Mouse (Mus musculus): Measurements from ENCODE around the gene B4galnt1. TPM values are rescaled to one million over a fixed set of nuclear protein-coding genes. Genes with fewer than 3 reads are reported as not detected.
"Not testable (repeated sequence)": the region's sequence is repeated elsewhere in the genome, so short reads cannot be mapped to it uniquely, and the experiment has no call there.

B4galnt1 gene
- polyA plus RNA-seq, 1 experiment from 2014 or later: 19.9 TPM

- 79% methylated on average over 3 of the region's 3 CpGs for WGBS
- ATAC-seq (ENCODE audit: insufficient read depth, low FRiP score, low TSS enrichment); H3K36me3 ChIP-seq (ENCODE audit: control insufficient read depth, insufficient read depth, low read length); H3K4me1 ChIP-seq (ENCODE audit: control insufficient read depth, insufficient read depth, low read length); H3K27ac ChIP-seq (ENCODE audit: low read depth, low read length); DNase-seq (ENCODE audit: low spot score); H3K4me3 ChIP-seq (ENCODE audit: low read depth, low read length); H3K9me3 ChIP-seq (ENCODE audit: control insufficient read depth, low read length); H3K4me2 ChIP-seq (ENCODE audit: low read depth); H3K27me3 ChIP-seq (ENCODE audit: control insufficient read depth, insufficient read depth, low read length); H3K9ac ChIP-seq (ENCODE audit: low read length): not testable (repeated sequence)
Measured at GRCm38 (mm10) chr10:127151233-127151632, 13.8 kb upstream of the B4galnt1 start.

DNA sequence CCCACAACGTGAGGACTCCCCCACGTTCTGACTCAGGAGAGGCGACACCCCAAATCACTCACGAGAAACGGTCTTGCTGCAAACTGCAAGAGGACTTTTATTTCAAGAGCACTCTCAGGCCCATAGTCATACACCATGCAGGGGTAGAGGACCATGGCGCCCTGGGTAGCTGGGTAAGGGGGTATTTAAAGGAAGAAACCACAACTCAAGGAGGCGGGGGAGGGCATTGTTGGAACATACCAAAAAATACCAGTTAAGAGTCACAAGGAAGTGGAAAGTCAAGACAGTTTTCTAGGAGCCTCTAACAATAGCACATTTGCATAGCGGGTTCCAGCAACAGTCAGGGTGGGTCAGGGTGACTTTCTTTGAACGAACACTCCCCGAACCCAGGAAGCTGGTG lies 12.5 kb upstream of the B4galnt1 start:
- 91% methylated on average over 10 of the region's 10 CpGs for WGBS
- H3K9me3 ChIP-seq (ENCODE audit: control insufficient read depth, low read length); DNase-seq (ENCODE audit: low spot score); H3K4me1 ChIP-seq (ENCODE audit: control insufficient read depth, insufficient read depth, low read length); H3K9ac ChIP-seq (ENCODE audit: low read length); H3K4me3 ChIP-seq (ENCODE audit: low read depth, low read length); H3K27ac ChIP-seq (ENCODE audit: low read depth, low read length); ATAC-seq (ENCODE audit: insufficient read depth, low FRiP score, low TSS enrichment); H3K36me3 ChIP-seq (ENCODE audit: control insufficient read depth, insufficient read depth, low read length); H3K27me3 ChIP-seq (ENCODE audit: control insufficient read depth, insufficient read depth, low read length); H3K4me2 ChIP-seq (ENCODE audit: low read depth): not testable (repeated sequence)

GRCm38 (mm10) chr10:127153323-127153722 lies 11.7 kb upstream of the B4galnt1 start:
- no peaks in the 10 kb centered on the region for H3K9me3 ChIP-seq (ENCODE audit: control insufficient read depth, low read length)
- no peaks in the 10 kb centered on the region for H3K4me1 ChIP-seq (ENCODE audit: control insufficient read depth, insufficient read depth, low read length)
- H3K36me3 ChIP-seq (ENCODE audit: control insufficient read depth, insufficient read depth, low read length): no peaks in the 10 kb centered on the region
- H3K4me3 ChIP-seq (ENCODE audit: low read depth, low read length): no peak overlapping the region
- no peak for DNase-seq (ENCODE audit: low spot score)
- H3K27me3 ChIP-seq (ENCODE audit: control insufficient read depth, insufficient read depth, low read length): no peaks in the 10 kb centered on the region
- no peak overlapping the region for H3K27ac ChIP-seq (ENCODE audit: low read depth, low read length)
- no peak overlapping the region for H3K9ac ChIP-seq (ENCODE audit: low read length)
- WGBS: 95% methylated on average over 7 of the region's 7 CpGs
- no peak overlapping the region for H3K4me2 ChIP-seq (ENCODE audit: low read depth)
- no peak for ATAC-seq (ENCODE audit: insufficient read depth, low FRiP score, low TSS enrichment)

DNA sequence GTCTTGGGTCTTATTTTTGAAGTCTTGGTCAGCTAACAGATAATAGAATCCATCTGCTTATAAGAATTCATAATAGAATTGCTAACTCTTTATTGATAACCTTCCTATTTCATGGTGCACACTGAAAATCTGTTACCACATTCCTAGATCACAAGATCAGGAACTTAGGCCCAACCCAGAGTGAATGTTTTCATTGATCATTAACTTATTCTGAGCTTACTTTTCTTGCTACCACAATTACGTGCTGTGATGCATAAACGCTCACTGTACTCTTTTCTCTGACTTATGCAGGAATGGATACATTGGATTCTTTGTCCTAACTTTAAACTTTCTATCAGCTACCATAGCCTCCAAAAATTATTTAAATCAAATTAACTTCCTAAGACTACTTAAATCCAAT lies 10.8 kb upstream of the B4galnt1 start:
- H3K4me3 ChIP-seq (ENCODE audit: low read depth, low read length): no peak overlapping the region
- no peak overlapping the region for H3K27ac ChIP-seq (ENCODE audit: low read depth, low read length)
- H3K9me3 ChIP-seq (ENCODE audit: control insufficient read depth, low read length): no peaks in the 10 kb centered on the region
- no peak for DNase-seq (ENCODE audit: low spot score)
- H3K4me1 ChIP-seq (ENCODE audit: control insufficient read depth, insufficient read depth, low read length): no peaks in the 10 kb centered on the region
- no peak overlapping the region for H3K4me2 ChIP-seq (ENCODE audit: low read depth)
- no peaks in the 10 kb centered on the region for H3K27me3 ChIP-seq (ENCODE audit: control insufficient read depth, insufficient read depth, low read length)
- WGBS: 97% methylated on average over 2 of the region's 2 CpGs
- no peaks in the 10 kb centered on the region for H3K36me3 ChIP-seq (ENCODE audit: control insufficient read depth, insufficient read depth, low read length)
- no peak for ATAC-seq (ENCODE audit: insufficient read depth, low FRiP score, low TSS enrichment)
- H3K9ac ChIP-seq (ENCODE audit: low read length): no peak overlapping the region

DNA sequence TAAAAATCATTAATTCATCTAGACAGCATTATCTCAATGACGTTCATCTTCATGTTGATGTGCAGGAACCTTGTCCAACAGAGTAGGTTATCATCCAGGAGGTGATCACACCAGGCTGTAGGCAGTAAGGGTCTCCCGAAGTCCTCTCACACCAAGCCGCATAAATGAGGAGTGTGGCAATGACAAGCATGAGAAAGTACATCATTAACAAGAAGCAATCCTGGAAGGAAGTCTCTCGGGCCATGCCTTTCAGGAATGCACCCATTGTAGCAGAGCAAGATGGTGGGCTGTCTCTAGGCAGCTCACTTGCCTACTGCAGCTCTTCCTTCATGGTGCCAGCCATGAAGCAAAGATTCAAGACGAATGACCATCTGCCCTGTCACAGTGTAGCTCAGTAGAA lies 10.4 kb upstream of the B4galnt1 start:
- Histone ChIP-seq H3K36me3 (ENCODE audit: control insufficient read depth, insufficient read depth, low read length) (no peaks in the 10 kb centered on the region), H3K4me1 (ENCODE audit: control insufficient read depth, insufficient read depth, low read length) (no peaks in the 10 kb centered on the region), H3K27ac (ENCODE audit: low read depth, low read length) (no peak overlapping the region), H3K9ac (ENCODE audit: low read length) (no peak overlapping the region), H3K27me3 (ENCODE audit: control insufficient read depth, insufficient read depth, low read length) (no peaks in the 10 kb centered on the region), H3K4me3 (ENCODE audit: low read depth, low read length) (no peak overlapping the region), H3K9me3 (ENCODE audit: control insufficient read depth, low read length) (no peaks in the 10 kb centered on the region), H3K4me2 (ENCODE audit: low read depth) (no peak overlapping the region)
- no peak for ATAC-seq (ENCODE audit: insufficient read depth, low FRiP score, low TSS enrichment)
- WGBS: 89% methylated on average over 5 of the region's 5 CpGs
- no peak for DNase-seq (ENCODE audit: low spot score)

DNA sequence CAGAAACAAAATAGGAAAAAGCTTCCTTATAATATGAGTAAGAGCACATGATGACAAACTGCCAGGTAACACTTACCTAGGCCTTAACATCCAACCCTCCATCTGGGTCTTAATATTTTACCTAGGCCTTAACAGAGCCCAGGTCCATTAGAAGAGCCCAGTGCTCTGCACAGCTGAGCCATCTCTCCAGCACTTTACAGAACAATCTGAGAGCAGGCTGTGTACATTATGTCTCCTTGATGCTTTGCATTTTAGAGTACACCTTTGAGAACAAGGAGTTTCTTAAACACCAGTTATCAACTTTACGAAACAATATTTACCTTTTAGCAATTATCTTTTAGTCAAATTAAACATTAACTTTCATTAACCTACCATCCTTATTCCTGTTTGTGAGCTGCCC lies 8.9 kb upstream of the B4galnt1 start:
- Histone ChIP-seq H3K4me3 (ENCODE audit: low read depth, low read length) (no peak overlapping the region), H3K4me1 (ENCODE audit: control insufficient read depth, insufficient read depth, low read length) (no peaks in the 10 kb centered on the region), H3K9ac (ENCODE audit: low read length) (no peak overlapping the region), H3K9me3 (ENCODE audit: control insufficient read depth, low read length) (no peaks in the 10 kb centered on the region), H3K27me3 (ENCODE audit: control insufficient read depth, insufficient read depth, low read length) (no peaks in the 10 kb centered on the region), H3K4me2 (ENCODE audit: low read depth) (no peak overlapping the region), H3K27ac (ENCODE audit: low read depth, low read length) (no peak overlapping the region), H3K36me3 (ENCODE audit: control insufficient read depth, insufficient read depth, low read length) (no peaks in the 10 kb centered on the region)
- WGBS: 91% methylated on average over 1 of the region's 1 CpGs
- no peak for ATAC-seq (ENCODE audit: insufficient read depth, low FRiP score, low TSS enrichment)
- DNase-seq (ENCODE audit: low spot score): no peak

- no peak overlapping the region for H3K9ac ChIP-seq (ENCODE audit: low read length)
- H3K4me2 ChIP-seq (ENCODE audit: low read depth): no peak overlapping the region
- ATAC-seq (ENCODE audit: insufficient read depth, low FRiP score, low TSS enrichment) (no peak), DNase-seq (ENCODE audit: low spot score) (no peak)
- no peak overlapping the region for H3K4me3 ChIP-seq (ENCODE audit: low read depth, low read length)
- no peaks in the 10 kb centered on the region for H3K4me1 ChIP-seq (ENCODE audit: control insufficient read depth, insufficient read depth, low read length)
- no peaks in the 10 kb centered on the region for H3K27me3 ChIP-seq (ENCODE audit: control insufficient read depth, insufficient read depth, low read length)
- no peak overlapping the region for H3K27ac ChIP-seq (ENCODE audit: low read depth, low read length)
- WGBS: 67% methylated on average over 1 of the region's 1 CpGs
- no peaks in the 10 kb centered on the region for H3K9me3 ChIP-seq (ENCODE audit: control insufficient read depth, low read length)
- no peaks in the 10 kb centered on the region for H3K36me3 ChIP-seq (ENCODE audit: control insufficient read depth, insufficient read depth, low read length)
Measured at GRCm38 (mm10) chr10:127156511-127156910, 8.5 kb upstream of the B4galnt1 start.

- Histone ChIP-seq H3K36me3 (ENCODE audit: control insufficient read depth, insufficient read depth, low read length) (no peaks in the 10 kb centered on the region), H3K4me2 (ENCODE audit: low read depth) (no peak overlapping the region), H3K27ac (ENCODE audit: low read depth, low read length) (no peak overlapping the region), H3K4me3 (ENCODE audit: low read depth, low read length) (no peak overlapping the region), H3K27me3 (ENCODE audit: control insufficient read depth, insufficient read depth, low read length) (no peaks in the 10 kb centered on the region), H3K9ac (ENCODE audit: low read length) (no peak overlapping the region), H3K4me1 (ENCODE audit: control insufficient read depth, insufficient read depth, low read length) (no peaks in the 10 kb centered on the region), H3K9me3 (ENCODE audit: control insufficient read depth, low read length) (no peaks in the 10 kb centered on the region)
- WGBS: 84% methylated on average over 3 of the region's 3 CpGs
- DNase-seq (ENCODE audit: low spot score): no peak
- ATAC-seq (ENCODE audit: insufficient read depth, low FRiP score, low TSS enrichment): no peak
Measured at GRCm38 (mm10) chr10:127158471-127158870, 6.6 kb upstream of the B4galnt1 start.

DNA sequence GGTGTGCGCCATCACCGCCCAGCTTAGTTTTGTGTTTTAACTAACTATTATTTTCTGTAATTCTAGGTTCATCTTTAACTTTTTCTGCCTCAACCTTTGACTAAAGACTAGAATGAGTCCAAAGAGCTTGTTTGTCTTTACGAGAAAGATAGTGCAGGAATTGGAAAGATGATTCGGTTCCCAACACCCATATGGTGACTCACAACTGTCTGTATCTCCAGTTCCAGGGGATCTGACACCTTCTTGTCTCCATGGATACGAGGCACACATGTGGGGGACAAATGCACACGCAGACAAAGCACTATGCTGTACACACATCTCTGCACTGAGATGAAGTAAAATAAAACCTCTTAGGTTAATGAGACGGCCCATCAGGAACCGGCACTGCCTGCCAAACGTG lies 4.9 kb upstream of the B4galnt1 start:
- no peak overlapping the region for H3K27ac ChIP-seq (ENCODE audit: low read depth, low read length)
- no peaks in the 10 kb centered on the region for H3K4me1 ChIP-seq (ENCODE audit: control insufficient read depth, insufficient read depth, low read length)
- 82% methylated on average over 9 of the region's 9 CpGs for WGBS
- H3K27me3 ChIP-seq (ENCODE audit: control insufficient read depth, insufficient read depth, low read length): no peaks in the 10 kb centered on the region
- no peak overlapping the region for H3K4me3 ChIP-seq (ENCODE audit: low read depth, low read length)
- H3K36me3 ChIP-seq (ENCODE audit: control insufficient read depth, insufficient read depth, low read length): no peaks in the 10 kb centered on the region
- DNase-seq (ENCODE audit: low spot score) (no peak), ATAC-seq (ENCODE audit: insufficient read depth, low FRiP score, low TSS enrichment) (no peak)
- H3K9me3 ChIP-seq (ENCODE audit: control insufficient read depth, low read length): no peaks in the 10 kb centered on the region
- H3K4me2 ChIP-seq (ENCODE audit: low read depth): no peak overlapping the region
- H3K9ac ChIP-seq (ENCODE audit: low read length): no peak overlapping the region

Measured in neural tube, embryonic 11.5 days (tissue).